Mouse (Mus musculus) NIH3T3 (cell line): ENCODE results near the gene Tfpi.
"Not testable (repeated sequence)": the region's sequence is repeated elsewhere in the genome, so short reads cannot be mapped to it uniquely, and the experiment has no call there.

Source experiments
- DNase-seq: peaks from one replicate; pipeline ENCODE4 v3.0.0-alpha.2; 2012; ENCODE audit warnings: low read depth

Gene Tfpi

GRCm38 (mm10) chr2:84388537-84388936, 88.0 kb downstream of the Tfpi start:
- not testable (repeated sequence) for DNase-seq

- DNase-seq = no peak
Observed at GRCm38 (mm10) chr2:84388023-84388416, 88.6 kb downstream of the Tfpi start.

- no peak for DNase-seq
Observed at GRCm38 (mm10) chr2:84387394-84388022, 89.1 kb downstream of the Tfpi start.

- peak; percentile 27 for DNase-seq
Observed at GRCm38 (mm10) chr2:84386563-84387393, 89.8 kb downstream of the Tfpi start.

- DNase-seq = no peak
Observed at GRCm38 (mm10) chr2:84384911-84385693, 91.5 kb downstream of the Tfpi start.

GRCm38 (mm10) chr2:84383828-84384227, 92.7 kb downstream of the Tfpi start:
- DNase-seq = no peak
